Mouse (Mus musculus): ENCODE data around the gene Hpse. TPM values are rescaled to one million over a fixed set of nuclear protein-coding genes. Genes with fewer than 3 reads are reported as not detected.

Gene Hpse
- polyA plus RNA-seq (2017; shearing (Covaris generic)) = 0.86 TPM

GRCm38 (mm10) chr5:100719235-100720088 lies at the start of gene Hpse:
Gene Hpse, minus strand, starts transcription at chr5:100719716.

GRCm38 (mm10) chr5:100674711-100675376 lies 44.7 kb downstream of the Hpse start, which contains the start of gene Coq2:
Gene Coq2, minus strand, starts transcription at chr5:100675140.

Other genes with a start within 250 kb of the Hpse start
- gene Lin54, start 219.1 kb downstream of the Hpse start, polyA plus RNA-seq (2017; shearing (Covaris generic)) = 12.7 TPM
- 116 TPM for gene Cops4, start 201.4 kb downstream of the Hpse start, polyA plus RNA-seq (2017; shearing (Covaris generic))
- 12.9 TPM for gene Plac8, start 147.5 kb downstream of the Hpse start, polyA plus RNA-seq (2017; shearing (Covaris generic))
- 6.2 TPM for gene Coq2, start 44.6 kb downstream of the Hpse start, polyA plus RNA-seq (2017; shearing (Covaris generic))
- gene Helq, start 78.9 kb upstream of the Hpse start, polyA plus RNA-seq (2017; shearing (Covaris generic)) = 25.9 TPM
- gene Mrps18c, start 78.9 kb upstream of the Hpse start, polyA plus RNA-seq (2017; shearing (Covaris generic)) = 156 TPM
- 31.5 TPM for gene Abraxas1, start 101.2 kb upstream of the Hpse start, polyA plus RNA-seq (2017; shearing (Covaris generic))
- 1.7 TPM for gene Gpat3, start 126.0 kb upstream of the Hpse start, polyA plus RNA-seq (2017; shearing (Covaris generic))

Measured in CD4-positive, CD25-positive, alpha-beta regulatory T cell, adult 9 weeks (primary cell).